Mouse (Mus musculus): Measurements from ENCODE around the gene Sbno2.
A peak's percentile ranks its signal among the peaks of the same experiment; 100 is the strongest.

GRCm38 (mm10) chr10:80102216-80102915 is 3.0 kb downstream of the Sbno2 start:
- no peak for TF ChIP-seq CTCF (IDR thresholded peaks at IDR 0.05; ENCODE audit: extremely low read depth, insufficient read length, insufficient replicate concordance, low read depth, low read length)
- TF ChIP-seq POLR2A (IDR thresholded peaks at IDR 0.05; ENCODE audit: low read depth, low read length), result peak; percentile 91

All from small intestine, adult 2 months (tissue).